Mouse (Mus musculus): ENCODE data around the gene Cep295nl. TPM values are rescaled to one million over a fixed set of nuclear protein-coding genes. Genes with fewer than 3 reads are reported as not detected.

The Cep295nl gene
- total and polyA plus RNA-seq, 2 experiments from 2014 or later, result 0.16 to 0.22 TPM

DNA sequence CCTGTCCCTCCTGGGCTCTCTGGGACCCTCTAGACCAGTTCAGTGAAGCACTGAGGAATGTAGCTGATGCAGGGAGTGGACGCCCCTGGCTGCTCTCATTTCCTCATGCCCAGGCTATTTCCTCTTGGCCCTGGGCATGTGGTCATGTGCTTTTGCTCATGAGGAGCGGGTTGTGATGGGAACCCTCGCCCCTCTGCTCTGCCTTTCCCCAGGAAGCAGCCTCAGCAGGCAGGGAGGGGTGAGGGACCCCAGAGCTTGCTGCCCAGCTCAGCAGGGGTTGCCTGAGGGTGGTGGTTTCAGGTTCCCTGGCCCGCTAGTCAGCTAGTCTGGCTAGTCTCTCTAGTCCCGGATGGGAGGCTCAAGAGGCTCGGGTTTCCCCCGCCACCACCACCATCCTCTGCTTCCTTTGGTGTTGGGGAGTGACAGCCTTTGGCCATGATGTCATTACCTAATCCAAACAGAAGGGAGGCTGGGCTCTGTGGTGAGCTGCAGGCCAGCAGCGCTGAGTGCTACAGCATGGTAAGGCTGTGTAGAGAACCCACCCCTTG is 20.7 kb upstream of the Cep295nl start:
- peak overlapping the region; percentile 33 for H3K9ac ChIP-seq (replicated peaks; ENCODE audit: low read length, poor library complexity, severe bottlenecking)
- no peak for TF ChIP-seq CTCF (IDR thresholded peaks at IDR 0.05)
- no peaks in the 10 kb centered on the region; the same call in 1 of the 2 replicates for H3K27me3 ChIP-seq (ENCODE audit: insufficient read depth, low read length)
- peak; percentile 80 for ATAC-seq (ENCODE audit: low FRiP score)
- H3K4me2 ChIP-seq (ENCODE audit: low read depth, low read length, poor library complexity, severe bottlenecking), result no peak overlapping the region
- peaks cover 7% of the 10 kb centered on the region; the same call in 1 of the 2 replicates for H3K4me1 ChIP-seq (ENCODE audit: insufficient read depth, low read length)
- H3K4me3 ChIP-seq (ENCODE audit: low read depth, low read length), result no peak overlapping the region
- H3K27ac ChIP-seq (ENCODE audit: low read depth, low read length), result peak overlapping the region; percentile 43; the same call in 1 of the 2 replicates
- 12% methylated on average over 8 of the region's 8 CpGs for WGBS
- DNase-seq (ENCODE audit: low spot score), result peak; percentile 47
- H3K9me3 ChIP-seq (ENCODE audit: low read length), result no peaks in the 10 kb centered on the region
- no peaks in the 10 kb centered on the region for H3K36me3 ChIP-seq (ENCODE audit: insufficient read depth, low read length)

DNA sequence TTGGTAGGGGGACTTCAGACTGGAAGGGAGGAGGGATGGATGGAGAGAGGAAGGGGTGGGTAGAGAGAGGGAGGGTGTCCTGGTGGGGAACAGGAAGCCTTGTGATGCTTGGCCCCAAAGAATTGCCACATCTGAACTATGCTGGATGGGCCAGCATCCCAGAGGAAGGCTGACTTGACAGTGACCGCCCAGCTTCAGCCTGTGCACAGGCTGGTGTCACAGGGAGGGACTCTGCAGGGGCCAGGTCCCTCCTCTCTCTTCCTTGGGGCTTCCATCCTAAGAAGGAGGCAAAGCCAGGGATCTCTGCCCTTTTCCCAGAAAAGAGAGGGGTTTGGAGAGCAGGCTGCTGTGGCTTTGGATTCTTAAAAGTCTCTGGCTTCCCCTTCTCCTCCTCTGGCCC is 20.2 kb upstream of the Cep295nl start:
- no peak overlapping the region for H3K4me3 ChIP-seq (ENCODE audit: low read depth, low read length)
- no peaks in the 10 kb centered on the region for H3K9me3 ChIP-seq (ENCODE audit: low read length)
- peak overlapping the region; percentile 43; the same call in 1 of the 2 replicates for H3K27ac ChIP-seq (ENCODE audit: low read depth, low read length)
- H3K9ac ChIP-seq (replicated peaks; ENCODE audit: low read length, poor library complexity, severe bottlenecking), result 0 out of 2 replicates have a peak overlapping the region, but pooled peaks have one; percentile 33
- TF ChIP-seq CTCF (IDR thresholded peaks at IDR 0.05), result no peak
- H3K36me3 ChIP-seq (ENCODE audit: insufficient read depth, low read length), result no peaks in the 10 kb centered on the region
- 79% methylated on average over 1 of the region's 1 CpGs for WGBS
- H3K27me3 ChIP-seq (ENCODE audit: insufficient read depth, low read length), result no peaks in the 10 kb centered on the region; the same call in 1 of the 2 replicates
- DNase-seq (ENCODE audit: low spot score), result no peak
- no peak overlapping the region for H3K4me2 ChIP-seq (ENCODE audit: low read depth, low read length, poor library complexity, severe bottlenecking)
- H3K4me1 ChIP-seq (ENCODE audit: insufficient read depth, low read length), result peaks cover 7% of the 10 kb centered on the region; the same call in 1 of the 2 replicates
- ATAC-seq (ENCODE audit: low FRiP score), result no peak

GRCm38 (mm10) chr11:118360907-118361341 is 18.6 kb upstream of the Cep295nl start:
- Histone ChIP-seq H3K27me3 (ENCODE audit: insufficient read depth, low read length) (no peaks in the 10 kb centered on the region; the same call in 1 of the 2 replicates), H3K27ac (ENCODE audit: low read depth, low read length) (no peak overlapping the region), H3K9me3 (ENCODE audit: low read length) (no peaks in the 10 kb centered on the region), H3K36me3 (ENCODE audit: insufficient read depth, low read length) (no peaks in the 10 kb centered on the region), H3K9ac (replicated peaks; ENCODE audit: low read length, poor library complexity, severe bottlenecking) (no peak overlapping the region), H3K4me2 (ENCODE audit: low read depth, low read length, poor library complexity, severe bottlenecking) (no peak overlapping the region), H3K4me1 (ENCODE audit: insufficient read depth, low read length) (peaks cover 7% of the 10 kb centered on the region; the same call in 1 of the 2 replicates), H3K4me3 (ENCODE audit: low read depth, low read length) (no peak overlapping the region)
- no peak for TF ChIP-seq CTCF (IDR thresholded peaks at IDR 0.05)
- no peak for ATAC-seq (ENCODE audit: low FRiP score)
- 80% methylated on average over 10 of the region's 10 CpGs for WGBS
- peak; percentile 37 for DNase-seq (ENCODE audit: low spot score)

DNA sequence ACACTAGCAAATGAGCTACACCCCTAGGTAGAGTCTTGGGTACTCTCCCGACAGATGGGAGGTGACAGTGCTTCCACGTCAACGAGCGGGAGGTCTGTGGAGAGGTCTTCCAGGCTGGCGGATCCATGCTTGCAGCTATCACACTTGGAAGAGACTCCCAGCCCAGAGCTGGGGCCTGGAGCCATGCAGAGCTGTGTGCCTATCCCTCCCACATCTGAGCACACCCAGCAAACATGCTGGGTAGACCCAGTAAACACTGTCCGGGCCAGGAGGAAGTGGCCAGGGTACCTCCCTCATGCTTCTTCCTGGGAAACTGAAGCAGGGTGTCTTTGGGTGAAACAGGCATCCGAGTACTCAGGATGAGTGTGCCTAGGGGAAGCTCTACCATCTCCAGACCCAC is 18.2 kb upstream of the Cep295nl start:
- TF ChIP-seq CTCF (IDR thresholded peaks at IDR 0.05), result no peak
- Histone ChIP-seq H3K36me3 (ENCODE audit: insufficient read depth, low read length) (no peaks in the 10 kb centered on the region), H3K4me2 (ENCODE audit: low read depth, low read length, poor library complexity, severe bottlenecking) (no peak overlapping the region), H3K9me3 (ENCODE audit: low read length) (no peaks in the 10 kb centered on the region), H3K4me1 (ENCODE audit: insufficient read depth, low read length) (peaks cover 11% of the 10 kb centered on the region), H3K9ac (replicated peaks; ENCODE audit: low read length, poor library complexity, severe bottlenecking) (no peak overlapping the region), H3K27ac (ENCODE audit: low read depth, low read length) (no peak overlapping the region), H3K27me3 (ENCODE audit: insufficient read depth, low read length) (no peaks in the 10 kb centered on the region; the same call in 1 of the 2 replicates), H3K4me3 (ENCODE audit: low read depth, low read length) (no peak overlapping the region)
- 79% methylated on average over 7 of the region's 7 CpGs for WGBS
- DNase-seq (ENCODE audit: low spot score) (no peak), ATAC-seq (ENCODE audit: low FRiP score) (no peak)

- WGBS, result 26% methylated on average over 6 of the region's 6 CpGs
- Histone ChIP-seq H3K4me2 (ENCODE audit: low read depth, low read length, poor library complexity, severe bottlenecking) (peak within 1 kb of the TSS; percentile 88), H3K36me3 (ENCODE audit: insufficient read depth, low read length) (no peaks in the 10 kb centered on the region), H3K4me1 (ENCODE audit: insufficient read depth, low read length) (peaks cover 13% of the 10 kb centered on the region), H3K27me3 (ENCODE audit: insufficient read depth, low read length) (no peaks in the 10 kb centered on the region), H3K4me3 (ENCODE audit: low read depth, low read length) (peak within 1 kb of the TSS; percentile 87), H3K9ac (replicated peaks; ENCODE audit: low read length, poor library complexity, severe bottlenecking) (peak within 1 kb of the TSS; percentile 90), H3K9me3 (ENCODE audit: low read length) (no peaks in the 10 kb centered on the region), H3K27ac (ENCODE audit: low read depth, low read length) (peak within 1 kb of the TSS; percentile 91)
- DNase-seq (ENCODE audit: low spot score), result no peak
- no peak for ATAC-seq (ENCODE audit: low FRiP score)
- TF ChIP-seq CTCF (IDR thresholded peaks at IDR 0.05), result no peak
Observed at GRCm38 (mm10) chr11:118355640-118356039, 13.3 kb upstream of the Cep295nl start, which contains the start of gene Timp2. Gene Timp2, minus strand, starts transcription at chr11:118355740.

DNA sequence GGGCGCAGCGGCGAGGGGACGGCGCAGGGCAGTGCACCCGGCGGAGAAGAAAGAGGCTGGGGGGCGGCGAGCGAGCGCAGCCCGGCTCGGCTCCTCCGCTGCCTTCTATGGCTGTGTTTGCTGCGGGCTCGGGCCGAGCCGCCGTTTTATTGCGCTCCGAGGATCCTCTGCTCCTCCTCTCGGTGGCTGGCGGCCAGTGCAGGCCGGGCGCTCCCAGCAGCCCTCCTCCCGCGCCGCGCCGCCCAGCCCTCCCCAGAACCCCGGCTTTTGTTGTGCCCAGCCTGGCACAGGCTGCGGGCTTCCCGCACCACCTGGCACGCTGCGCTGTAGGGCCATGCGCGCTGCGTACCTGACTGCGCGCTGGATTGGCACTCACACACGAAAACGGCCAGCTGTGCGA is 12.9 kb upstream of the Cep295nl start:
- TF ChIP-seq CTCF (IDR thresholded peaks at IDR 0.05), result peak; percentile 75
- no peaks in the 10 kb centered on the region for H3K9me3 ChIP-seq (ENCODE audit: low read length)
- under 1% methylated on average over 24 of the region's 43 CpGs for WGBS
- peak overlapping the region; percentile 90 for H3K9ac ChIP-seq (replicated peaks; ENCODE audit: low read length, poor library complexity, severe bottlenecking)
- H3K36me3 ChIP-seq (ENCODE audit: insufficient read depth, low read length), result no peaks in the 10 kb centered on the region
- H3K4me1 ChIP-seq (ENCODE audit: insufficient read depth, low read length), result peaks cover 13% of the 10 kb centered on the region
- peak; percentile 93 for ATAC-seq (ENCODE audit: low FRiP score)
- peak overlapping the region; percentile 91 for H3K27ac ChIP-seq (ENCODE audit: low read depth, low read length)
- peak; percentile 88 for DNase-seq (ENCODE audit: low spot score)
- peak overlapping the region; percentile 87 for H3K4me3 ChIP-seq (ENCODE audit: low read depth, low read length)
- H3K27me3 ChIP-seq (ENCODE audit: insufficient read depth, low read length), result no peaks in the 10 kb centered on the region
- H3K4me2 ChIP-seq (ENCODE audit: low read depth, low read length, poor library complexity, severe bottlenecking), result peak overlapping the region; percentile 88

Measured in midbrain, postnatal 0 days (tissue).